Mouse (Mus musculus) forebrain, embryonic 16.5 days (tissue): Measurements from ENCODE around the gene Smug1. TPM values are rescaled to one million over a fixed set of nuclear protein-coding genes. Genes with fewer than 3 reads are reported as not detected.

Source experiments
- ATAC-seq: fragments of 200-750 bp; cut with Nextera tagmentation; 2 replicates; pipeline ENCODE4 v1.8.0; 2017; ENCODE audit warnings: mild to moderate bottlenecking, moderate library complexity
- H3K27ac ChIP-seq: fragments of 300-500 bp; sonication (generic); 2 replicates; pipeline ENCODE4 v1.5.1; 2014; ENCODE audit warnings: low read length, control low read depth
- H3K27me3 ChIP-seq: fragments of 300-500 bp; sonication (generic); replicated peaks from 2 replicates; pipeline ENCODE4 v1.6.1; 2014; ENCODE audit warnings: low read length; ENCODE audit not compliant: control insufficient read depth, insufficient read depth
- H3K36me3 ChIP-seq: fragments of 300-500 bp; sonication (generic); 2 replicates; pipeline ENCODE4 v1.6.1; 2014; ENCODE audit not compliant: control insufficient read depth, insufficient read depth
- H3K4me1 ChIP-seq: fragments of 300-500 bp; sonication (generic); replicated peaks from 2 replicates; pipeline ENCODE4 v1.6.1; 2014; ENCODE audit warnings: low read length; ENCODE audit not compliant: control insufficient read depth, insufficient read depth
- H3K4me2 ChIP-seq: fragments of 300-500 bp; sonication (generic); 2 replicates; pipeline ENCODE4 v1.6.1; 2014; ENCODE audit warnings: mild to moderate bottlenecking, low read length, control low read depth
- H3K4me3 ChIP-seq: fragments of 300-500 bp; sonication (generic); replicated peaks from 2 replicates; pipeline ENCODE4 v1.5.1; 2014; ENCODE audit warnings: mild to moderate bottlenecking, low read length, control low read depth
- H3K9ac ChIP-seq: fragments of 300-500 bp; sonication (generic); replicated peaks from 2 replicates; pipeline ENCODE4 v1.6.1; 2014; ENCODE audit warnings: low read depth, low read length, control low read depth
- H3K9me3 ChIP-seq: fragments of 300-500 bp; sonication (generic); 2 replicates; pipeline ENCODE4 v1.6.1; 2016; ENCODE audit warnings: low read length; ENCODE audit not compliant: control insufficient read depth
- WGBS: fragments of 180-500 bp; shearing (Covaris S2); extraction: QIAGEN DNeasy Blood & Tissue Kit; methylation state at CpG from one replicate; pipeline ENCODE4 v1.1.7; 2014; 5-methylcytosine and 5-hydroxymethylcytosine counted together
- polyA plus RNA-seq: library from polyadenylated mRNA; unstranded; fragments of >200 nt; fragmentation: Nextera tagmentation; extraction: Ambion mirVana; gene quantifications from 2 replicates; pipeline ENCODE4 v1.2.1, GENCODE M21; 2015

The Smug1 gene
- 28.0 and 29.2 TPM in 2 replicates for polyA plus RNA-seq

DNA sequence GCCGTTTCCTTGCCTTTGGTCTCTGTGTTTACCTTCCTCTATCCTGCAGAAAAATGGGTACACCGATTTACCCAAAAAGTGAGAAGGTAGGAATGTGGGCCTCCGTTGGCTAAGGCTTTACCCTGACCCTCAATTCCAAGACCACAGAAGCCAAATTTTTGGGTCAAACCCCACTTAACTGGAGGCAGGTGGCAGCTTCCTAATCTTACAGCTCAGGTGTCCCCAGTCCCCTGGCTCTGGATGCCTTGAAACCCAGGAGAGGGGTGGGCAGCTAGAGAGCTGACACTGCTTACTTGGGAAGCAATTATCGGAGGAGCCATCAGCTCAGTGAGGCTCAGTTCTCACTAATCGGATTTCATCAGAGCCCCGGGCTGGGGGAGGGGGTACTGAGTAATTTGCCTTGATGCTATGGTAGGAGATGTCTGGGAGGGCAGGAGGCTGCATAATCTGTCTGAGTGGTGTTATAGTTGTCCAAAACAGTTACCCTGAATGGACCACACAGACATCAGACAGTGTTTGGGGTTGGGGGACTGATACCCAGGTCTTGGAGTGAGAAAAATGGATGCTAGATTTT, at the start of gene Smug1:
Gene Smug1 (minus strand): TSS at position 51 of the 574 bp plus-strand sequence.
- Histone ChIP-seq H3K4me3 (no peak within 1 kb of the TSS), H3K36me3 (no peaks in the 10 kb centered on the region), H3K4me1 (peaks cover 33% of the 10 kb centered on the region), H3K27ac (no peak within 1 kb of the TSS), H3K9ac (no peak within 1 kb of the TSS), H3K9me3 (no peaks in the 10 kb centered on the region), H3K27me3 (peaks cover 63% of the 10 kb centered on the region), H3K4me2 (no peak within 1 kb of the TSS)
- 21% methylated on average over 6 of the region's 6 CpGs for WGBS
- ATAC-seq, result no peak

DNA sequence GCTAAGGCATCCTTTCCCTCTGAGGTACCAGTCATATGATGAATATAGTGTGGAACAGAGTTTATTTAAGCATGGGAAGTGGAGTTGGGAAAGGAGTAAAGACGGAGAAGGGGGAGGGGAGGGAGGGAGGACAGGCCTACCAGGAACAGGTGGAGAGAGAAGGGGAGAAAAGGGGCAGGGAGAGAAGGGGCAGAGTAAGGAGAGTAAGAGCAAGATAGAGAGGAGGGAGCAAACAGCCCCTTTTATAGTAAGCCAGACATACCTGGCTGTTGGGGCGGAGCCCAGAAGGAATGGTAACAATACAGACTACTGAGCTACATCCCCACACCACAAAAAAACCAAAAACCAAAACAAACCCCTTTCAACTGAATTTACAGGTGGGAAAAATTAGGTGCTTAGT, 49.2 kb upstream of the Smug1 start:
- Histone ChIP-seq H3K27ac (peak overlapping the region; percentile 93), H3K4me2 (peak overlapping the region; percentile 69), H3K4me3 (no peak overlapping the region), H3K9me3 (no peaks in the 10 kb centered on the region), H3K36me3 (peaks cover 12% of the 10 kb centered on the region), H3K27me3 (no peaks in the 10 kb centered on the region), H3K9ac (no peak overlapping the region), H3K4me1 (peaks cover 31% of the 10 kb centered on the region)
- 13% methylated on average over 2 of the region's 2 CpGs for WGBS
- ATAC-seq, result no peak

DNA sequence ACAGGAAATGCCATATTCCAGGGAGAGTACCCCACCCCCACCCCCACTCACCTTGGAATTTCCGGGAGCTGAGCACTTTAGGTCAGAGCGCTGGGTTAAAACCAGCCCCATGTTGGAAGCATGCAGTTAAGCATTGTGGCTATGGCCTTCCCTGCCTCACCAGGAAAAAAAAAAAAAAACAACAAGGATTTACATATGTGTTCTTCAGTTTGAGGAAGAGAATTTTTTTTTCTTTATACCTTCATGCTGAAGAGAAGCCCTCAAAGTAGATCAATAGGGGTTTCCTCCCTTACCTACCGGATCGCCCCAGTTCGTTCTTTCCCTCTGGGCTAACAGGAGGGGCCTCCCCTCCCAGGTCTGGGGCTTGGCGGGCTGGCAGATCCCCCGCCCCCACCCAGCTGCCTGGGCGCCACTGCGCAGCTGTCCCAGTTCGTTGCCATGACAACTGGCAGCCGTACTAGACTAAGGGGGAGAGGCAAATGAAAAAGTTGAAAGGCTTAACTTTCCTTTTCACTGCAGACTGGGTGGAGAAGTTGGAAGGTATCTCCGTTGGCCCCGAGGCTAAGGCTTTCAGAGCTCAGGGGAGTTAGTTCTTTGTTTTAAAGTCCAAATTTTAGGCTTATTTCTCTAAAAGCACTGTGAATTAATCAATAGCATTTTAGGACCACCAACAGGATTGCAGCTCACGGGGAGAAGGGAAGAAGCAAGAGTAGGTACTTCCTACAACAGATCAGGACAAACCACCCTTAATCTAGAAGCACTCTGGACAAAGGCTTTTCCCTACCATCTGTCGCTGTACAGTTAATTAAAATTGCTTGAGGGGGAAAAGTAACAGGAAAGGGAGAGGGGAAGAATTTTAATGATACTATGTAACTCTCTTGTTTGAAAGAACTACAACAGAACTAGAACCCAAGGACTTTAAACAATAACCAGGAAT, 48.3 kb upstream of the Smug1 start:
- no peaks in the 10 kb centered on the region for H3K9me3 ChIP-seq
- 2% methylated on average over 15 of the region's 15 CpGs for WGBS
- H3K4me2 ChIP-seq, result peak overlapping the region; percentile 69
- peaks cover 31% of the 10 kb centered on the region for H3K4me1 ChIP-seq
- peak overlapping the region; percentile 53 for H3K4me3 ChIP-seq
- H3K27ac ChIP-seq, result peak overlapping the region; percentile 93
- H3K9ac ChIP-seq, result peak overlapping the region; percentile 56
- peak; percentile 97 for ATAC-seq
- no peaks in the 10 kb centered on the region for H3K27me3 ChIP-seq
- peaks cover 14% of the 10 kb centered on the region for H3K36me3 ChIP-seq

DNA sequence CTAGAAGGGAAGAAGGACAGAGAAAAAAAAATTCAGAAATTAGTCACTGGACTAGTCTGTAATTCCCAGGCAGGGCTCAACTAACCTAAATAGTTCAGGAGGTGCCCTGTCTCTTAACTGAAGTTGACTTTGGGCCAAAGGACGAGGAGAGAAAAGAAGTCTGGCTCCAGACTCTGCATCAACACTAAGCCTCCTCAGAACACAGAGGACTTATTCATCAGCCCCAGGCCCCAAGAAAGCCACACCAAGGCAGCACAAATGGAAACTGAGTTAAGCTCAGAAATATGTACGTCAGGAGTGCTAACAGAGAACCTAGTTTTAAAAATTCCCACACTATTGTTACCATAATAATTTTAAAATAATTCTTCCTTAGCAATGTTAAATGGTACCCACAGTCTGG, 47.3 kb upstream of the Smug1 start:
- Histone ChIP-seq H3K27ac (peak overlapping the region; percentile 70), H3K9me3 (no peaks in the 10 kb centered on the region), H3K9ac (no peak overlapping the region), H3K4me1 (peaks cover 31% of the 10 kb centered on the region), H3K4me2 (peak overlapping the region; percentile 47), H3K36me3 (peaks cover 14% of the 10 kb centered on the region), H3K27me3 (no peaks in the 10 kb centered on the region), H3K4me3 (peak overlapping the region; percentile 28)
- 4% methylated on average over 2 of the region's 2 CpGs for WGBS
- ATAC-seq, result no peak

DNA sequence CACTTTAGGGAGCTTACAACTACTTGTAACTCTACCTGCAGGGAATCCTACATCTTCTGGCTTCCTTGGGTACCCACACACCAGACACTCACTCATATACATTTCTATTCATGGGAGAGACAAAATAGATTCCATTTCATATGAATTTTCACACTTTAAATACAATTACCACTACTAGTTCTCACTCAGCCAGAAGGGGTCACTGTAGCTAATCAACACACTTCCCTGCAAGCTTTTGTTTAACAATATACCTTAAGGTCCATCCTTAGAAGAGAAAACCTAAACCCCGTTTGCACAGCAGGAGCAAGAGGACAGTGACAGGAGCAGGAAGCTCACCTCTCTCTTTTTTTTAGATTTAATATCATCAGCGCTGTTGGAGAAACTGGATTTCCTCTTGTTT, 38.3 kb upstream of the Smug1 start:
- peaks cover 18% of the 10 kb centered on the region; the same call in 1 of the 2 replicates for H3K36me3 ChIP-seq
- peaks cover 4% of the 10 kb centered on the region for H3K4me1 ChIP-seq
- H3K4me2 ChIP-seq, result no peak overlapping the region
- WGBS, result 51% methylated on average over 2 of the region's 2 CpGs
- no peak overlapping the region for H3K4me3 ChIP-seq
- no peak for ATAC-seq
- H3K9me3 ChIP-seq, result no peaks in the 10 kb centered on the region
- no peak overlapping the region for H3K27ac ChIP-seq
- no peaks in the 10 kb centered on the region for H3K27me3 ChIP-seq
- no peak overlapping the region for H3K9ac ChIP-seq

DNA sequence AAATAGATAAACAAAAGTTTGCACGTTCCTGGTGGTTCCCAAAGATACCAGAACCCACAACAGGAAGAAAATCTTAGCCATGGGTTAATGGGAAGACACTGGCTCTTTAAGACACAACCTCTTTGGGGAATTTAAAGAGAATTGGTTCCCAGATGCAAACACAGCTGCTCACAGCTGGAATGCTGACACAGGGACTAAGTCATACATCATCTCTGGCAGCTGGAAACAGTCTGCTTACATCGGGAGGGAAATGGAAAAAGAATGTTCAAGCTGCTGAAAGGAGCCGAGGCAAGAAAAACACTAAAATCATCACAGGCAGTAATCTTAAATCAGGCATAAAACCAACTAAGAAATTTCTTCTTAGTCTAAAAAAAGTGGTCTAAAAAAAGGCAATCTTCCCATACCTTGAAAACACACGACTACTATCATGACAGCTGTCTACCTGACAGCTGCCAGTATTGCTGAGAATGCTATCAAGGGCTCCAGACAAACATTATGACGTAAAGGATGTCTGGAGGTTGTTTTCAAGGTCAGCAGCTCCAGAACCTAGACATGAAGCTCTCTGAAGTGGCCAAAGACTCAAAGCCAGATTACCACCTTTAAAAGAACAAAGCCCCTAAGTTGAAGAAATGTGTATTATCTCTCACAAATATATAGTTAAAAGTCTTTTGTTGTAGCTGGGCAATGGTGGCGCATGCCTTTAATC, 35.3 kb upstream of the Smug1 start:
- no peak for ATAC-seq
- H3K36me3 ChIP-seq, result peaks cover 27% of the 10 kb centered on the region
- no peak overlapping the region for H3K27ac ChIP-seq
- no peaks in the 10 kb centered on the region for H3K27me3 ChIP-seq
- no peaks in the 10 kb centered on the region for H3K9me3 ChIP-seq
- WGBS, result 78% methylated on average over 6 of the region's 6 CpGs
- H3K9ac ChIP-seq, result no peak overlapping the region
- H3K4me3 ChIP-seq, result no peak overlapping the region
- H3K4me1 ChIP-seq, result peaks cover 12% of the 10 kb centered on the region
- no peak overlapping the region for H3K4me2 ChIP-seq

DNA sequence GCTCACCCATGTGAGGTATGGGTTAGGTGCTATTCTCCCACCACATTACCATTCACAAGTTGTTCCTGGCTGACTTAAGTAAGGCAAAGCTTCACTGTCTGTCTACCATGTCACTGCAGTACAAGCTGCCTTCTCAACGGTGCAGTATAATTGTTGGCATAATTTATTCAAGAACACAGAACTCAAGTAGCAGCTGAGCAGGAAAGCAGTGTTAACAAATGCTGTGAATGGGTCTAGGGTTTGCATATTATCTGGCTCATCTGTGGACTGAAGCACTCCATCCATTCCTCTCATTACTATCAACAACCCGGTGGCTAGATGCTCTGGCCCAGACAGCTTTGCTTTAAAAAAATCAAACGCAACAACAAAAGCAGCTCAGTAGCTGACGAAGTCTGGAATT, 30.9 kb upstream of the Smug1 start:
- 49% methylated on average over 4 of the region's 4 CpGs for WGBS
- no peak overlapping the region for H3K9ac ChIP-seq
- no peaks in the 10 kb centered on the region for H3K27me3 ChIP-seq
- ATAC-seq, result 0 out of 2 replicates have a peak, but pooled peaks have one; percentile 31
- no peak overlapping the region for H3K4me2 ChIP-seq
- peak overlapping the region; percentile 52; the same call in 1 of the 2 replicates for H3K27ac ChIP-seq
- no peak overlapping the region for H3K4me3 ChIP-seq
- H3K4me1 ChIP-seq, result peaks cover 14% of the 10 kb centered on the region
- H3K36me3 ChIP-seq, result peaks cover 22% of the 10 kb centered on the region
- no peaks in the 10 kb centered on the region for H3K9me3 ChIP-seq

DNA sequence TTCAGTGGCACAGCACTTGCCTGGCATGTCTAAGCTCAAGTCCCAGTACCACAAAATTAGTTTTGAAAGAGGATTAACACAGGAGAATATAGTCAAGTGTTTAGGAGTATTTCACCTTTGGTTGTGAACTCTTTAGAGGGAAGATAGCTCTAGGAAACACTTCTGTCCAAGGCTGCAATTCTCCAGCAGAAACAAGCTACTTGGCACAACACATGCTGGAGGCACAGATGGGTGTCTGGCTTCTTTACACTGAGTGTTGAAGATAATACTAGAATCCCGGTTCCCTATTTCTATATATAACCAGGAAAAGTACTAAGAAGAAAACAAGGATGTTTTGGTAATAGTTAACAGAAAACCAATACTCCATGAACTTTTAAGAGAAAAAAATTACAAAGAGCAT, 29.9 kb upstream of the Smug1 start:
- no peak overlapping the region for H3K4me2 ChIP-seq
- no peak overlapping the region for H3K9ac ChIP-seq
- H3K27ac ChIP-seq, result no peak overlapping the region
- H3K4me3 ChIP-seq, result no peak overlapping the region
- peaks cover 9% of the 10 kb centered on the region; the same call in 1 of the 2 replicates for H3K4me1 ChIP-seq
- no peak for ATAC-seq
- peaks cover 30% of the 10 kb centered on the region for H3K36me3 ChIP-seq
- no peaks in the 10 kb centered on the region for H3K27me3 ChIP-seq
- WGBS, result 65% methylated on average over 1 of the region's 1 CpGs
- no peaks in the 10 kb centered on the region for H3K9me3 ChIP-seq

DNA sequence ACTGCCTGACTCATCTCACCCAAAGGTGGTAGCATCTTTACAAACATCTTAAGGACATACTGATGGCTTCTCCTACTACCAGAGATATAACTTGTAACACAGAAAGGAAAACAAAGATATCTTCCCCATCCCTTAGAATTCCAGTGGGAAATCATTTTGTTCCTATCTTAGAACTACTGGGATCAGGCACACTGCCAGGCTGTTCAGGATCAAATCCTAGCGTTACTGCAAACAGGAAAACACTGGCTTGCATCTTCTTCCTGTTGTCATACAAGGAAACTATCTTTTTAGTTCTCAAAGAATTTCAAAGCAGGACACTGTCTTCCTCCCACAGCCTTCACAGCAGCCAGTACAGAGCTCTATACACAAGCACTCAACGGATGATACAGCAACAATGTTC, 26.7 kb upstream of the Smug1 start:
- Histone ChIP-seq H3K4me2 (no peak overlapping the region), H3K27ac (no peak overlapping the region), H3K4me3 (no peak overlapping the region), H3K27me3 (no peaks in the 10 kb centered on the region), H3K9me3 (no peaks in the 10 kb centered on the region), H3K36me3 (peaks cover 26% of the 10 kb centered on the region), H3K4me1 (peaks cover 9% of the 10 kb centered on the region; the same call in 1 of the 2 replicates), H3K9ac (no peak overlapping the region)
- ATAC-seq, result no peak
- 85% methylated on average over 2 of the region's 2 CpGs for WGBS
